Mouse (Mus musculus) megakaryocyte-erythroid progenitor cell, adult 5 weeks (primary cell): ENCODE data around the gene Ddx21. TPM values are rescaled to one million over a fixed set of nuclear protein-coding genes. Genes with fewer than 3 reads are reported as not detected.

Experiments used
- polyA plus RNA-seq: library from polyadenylated mRNA; stranded (reverse); fragments of >175 nt; gene quantifications from 2 replicates; pipeline ENCODE4 v1.2.3, GENCODE M21; 2012

Gene Ddx21
- polyA plus RNA-seq = 90.8 and 142 TPM in 2 replicates

GRCm38 (mm10) chr10:62602177-62603040 is at the start of gene Ddx21:
Ddx21 (minus strand) TSS chr10:62602281.

GRCm38 (mm10) chr10:62650881-62651810 is 49.1 kb upstream of the Ddx21 start, which contains the start of gene Ddx50:
Ddx50 (minus strand) TSS chr10:62651218.

GRCm38 (mm10) chr10:62578338-62579100 is 23.6 kb downstream of the Ddx21 start, which contains the start of gene Kif1bp:
Kif1bp (minus strand) TSS chr10:62578457.

Other genes with a start within 250 kb of the Ddx21 start
- gene Hk1, start 222.4 kb downstream of the Ddx21 start, polyA plus RNA-seq = 254 and 322 TPM in 2 replicates
- gene Hkdc1, start 179.8 kb downstream of the Ddx21 start, polyA plus RNA-seq = 0.02 TPM in 1 of 2 replicates, not detected in the other
- gene 4930507D05Rik, start 152.8 kb downstream of the Ddx21 start, polyA plus RNA-seq = 0.18 and 0.41 TPM in 2 replicates
- 18.6 and 27.3 TPM in 2 replicates for gene Supv3l1, start 152.5 kb downstream of the Ddx21 start, polyA plus RNA-seq
- 11.1 and 11.4 TPM in 2 replicates for gene Vps26a, start 115.5 kb downstream of the Ddx21 start, polyA plus RNA-seq
- 890 and 940 TPM in 2 replicates for gene Srgn, start 74.8 kb downstream of the Ddx21 start, polyA plus RNA-seq
- gene Kif1bp, start 23.8 kb downstream of the Ddx21 start, polyA plus RNA-seq = 6.3 and 6.7 TPM in 2 replicates
- 97.3 and 136 TPM in 2 replicates for gene Ddx50, start 48.9 kb upstream of the Ddx21 start, polyA plus RNA-seq
- gene Stox1, start 123.8 kb upstream of the Ddx21 start, polyA plus RNA-seq = 0.02 and 0.03 TPM in 2 replicates
- gene Ccar1, start 190.0 kb upstream of the Ddx21 start, polyA plus RNA-seq = 9.8 and 13.7 TPM in 2 replicates